Mouse (Mus musculus) cortical plate, adult 2 months (tissue): Measurements from ENCODE around the gene Stambpl1.

ENCODE experiments used
- CTCF ChIP-seq: fragments of 200-500 bp; IDR thresholded peaks from 2 replicates; pipeline ENCODE4 v1.5.1; 2011; ENCODE audit warnings: mild to moderate bottlenecking, control low read depth, low read length; ENCODE audit not compliant: insufficient read depth; ENCODE audit errors: extremely low read depth
- POLR2A ChIP-seq: fragments of 200-500 bp; IDR thresholded peaks from 2 replicates; pipeline ENCODE4 v1.6.1; 2011; ENCODE audit warnings: mild to moderate bottlenecking, low read length, control low read depth; ENCODE audit not compliant: insufficient read depth; ENCODE audit errors: extremely low read depth

DNA sequence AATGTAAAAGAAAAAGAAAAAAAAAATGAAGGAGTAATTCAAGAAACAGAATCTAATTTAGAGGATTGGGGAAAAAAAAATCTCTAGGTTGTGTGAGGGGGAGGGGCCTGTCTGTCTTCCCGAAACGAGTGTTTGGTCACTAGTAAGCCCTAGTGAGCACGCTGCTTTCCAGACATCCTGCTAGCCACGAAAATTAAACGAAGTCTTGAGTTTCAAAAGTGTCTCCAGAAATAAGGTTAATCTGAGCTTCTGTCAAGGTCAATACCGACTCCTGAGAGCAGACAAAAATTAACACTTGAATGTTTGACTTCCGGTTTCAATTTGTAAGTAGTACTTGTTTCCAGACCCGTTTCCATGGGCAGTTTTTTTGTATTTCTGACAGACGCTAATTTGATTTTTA lies 1.1 kb downstream of the Stambpl1 start:
- no peak for TF ChIP-seq CTCF
- no peak for TF ChIP-seq POLR2A
